Mouse (Mus musculus): ENCODE data around the gene Tagln2.

Gene Tagln2

GRCm38 (mm10) chr1:172502145-172503110, 2.6 kb downstream of the Tagln2 start:
- DNase-seq (ENCODE audit: low read depth, low spot score), result no peak

- no peak for DNase-seq (ENCODE audit: low read depth, low spot score)
Observed at GRCm38 (mm10) chr1:172503111-172503997, 3.5 kb downstream of the Tagln2 start.

GRCm38 (mm10) chr1:172504756-172505155, 4.9 kb downstream of the Tagln2 start:
- no peak for DNase-seq (ENCODE audit: low read depth, low spot score)

- no peak for DNase-seq (ENCODE audit: low read depth, low spot score)
Observed at GRCm38 (mm10) chr1:172507001-172507400, 7.2 kb downstream of the Tagln2 start.

GRCm38 (mm10) chr1:172507701-172508100, 7.9 kb downstream of the Tagln2 start:
- DNase-seq (ENCODE audit: low read depth, low spot score), result no peak

GRCm38 (mm10) chr1:172508172-172508571, 8.3 kb downstream of the Tagln2 start:
- DNase-seq (ENCODE audit: low read depth, low spot score), result no peak

GRCm38 (mm10) chr1:172509235-172509634, 9.4 kb downstream of the Tagln2 start:
- no peak for DNase-seq (ENCODE audit: low read depth, low spot score)

- no peak for DNase-seq (ENCODE audit: low read depth, low spot score)
Observed at GRCm38 (mm10) chr1:172509983-172510382, 10.1 kb downstream of the Tagln2 start.

GRCm38 (mm10) chr1:172510421-172510972, 10.7 kb downstream of the Tagln2 start:
- DNase-seq (ENCODE audit: low read depth, low spot score), result no peak

- peak; percentile 43 for DNase-seq (ENCODE audit: low read depth, low spot score)
Observed at GRCm38 (mm10) chr1:172512962-172513361, 13.1 kb downstream of the Tagln2 start.

GRCm38 (mm10) chr1:172513525-172514212, 13.8 kb downstream of the Tagln2 start:
- peak; percentile 60 for DNase-seq (ENCODE audit: low read depth, low spot score)

- DNase-seq (ENCODE audit: low read depth, low spot score), result no peak
Observed at GRCm38 (mm10) chr1:172514213-172514529, 14.3 kb downstream of the Tagln2 start.

GRCm38 (mm10) chr1:172514551-172515268, 14.9 kb downstream of the Tagln2 start:
- no peak for DNase-seq (ENCODE audit: low read depth, low spot score)

GRCm38 (mm10) chr1:172515396-172515795, 15.5 kb downstream of the Tagln2 start:
- no peak for DNase-seq (ENCODE audit: low read depth, low spot score)

- DNase-seq (ENCODE audit: low read depth, low spot score), result no peak
Observed at GRCm38 (mm10) chr1:172518013-172518412, 18.2 kb downstream of the Tagln2 start.

- no peak for DNase-seq (ENCODE audit: low read depth, low spot score)
Observed at GRCm38 (mm10) chr1:172519644-172520043, 19.8 kb downstream of the Tagln2 start.

GRCm38 (mm10) chr1:172520576-172521440, 21.0 kb downstream of the Tagln2 start, which contains the start of gene Cfap45:
Cfap45 (plus strand) TSS chr1:172520801.
- DNase-seq (ENCODE audit: low read depth, low spot score), result peak; percentile 90

GRCm38 (mm10) chr1:172522524-172522923, 22.7 kb downstream of the Tagln2 start:
- DNase-seq (ENCODE audit: low read depth, low spot score), result no peak

- peak; percentile 39 for DNase-seq (ENCODE audit: low read depth, low spot score)
Observed at GRCm38 (mm10) chr1:172523699-172524101, 23.9 kb downstream of the Tagln2 start.

Measured in brain, adult 2 months (tissue).